Mouse (Mus musculus) heart, embryonic 13.5 days (tissue): ENCODE measurements around the gene Kalrn. TPM values are rescaled to one million over a fixed set of nuclear protein-coding genes. Genes with fewer than 3 reads are reported as not detected.

ENCODE experiments used
- ATAC-seq: fragments of 200-750 bp; cut with Nextera tagmentation; 2 replicates; pipeline ENCODE4 v1.8.0; 2017; ENCODE audit warnings: moderate TSS enrichment; ENCODE audit not compliant: insufficient number of reproducible peaks, low FRiP score, low TSS enrichment; ENCODE audit errors: extremely low read depth
- H3K27ac ChIP-seq: fragments of 300-500 bp; sonication (generic); replicated peaks from 2 replicates; pipeline ENCODE4 v1.5.1; 2015; ENCODE audit warnings: moderate library complexity, mild to moderate bottlenecking, inconsistent platforms
- H3K27me3 ChIP-seq: fragments of 300-500 bp; sonication (generic); replicated peaks from 2 replicates; pipeline ENCODE4 v1.6.1; 2015; ENCODE audit warnings: mild to moderate bottlenecking, inconsistent platforms
- H3K36me3 ChIP-seq: fragments of 300-500 bp; sonication (generic); 2 replicates; pipeline ENCODE4 v1.6.1; 2015; ENCODE audit warnings: mild to moderate bottlenecking, inconsistent platforms
- H3K4me1 ChIP-seq: fragments of 300-500 bp; sonication (generic); 2 replicates; pipeline ENCODE4 v1.6.1; 2015; ENCODE audit warnings: inconsistent platforms
- H3K4me2 ChIP-seq: fragments of 300-500 bp; sonication (generic); 2 replicates; pipeline ENCODE4 v1.6.1; 2015; ENCODE audit warnings: inconsistent platforms, mild to moderate bottlenecking, moderate library complexity
- H3K4me3 ChIP-seq: fragments of 300-500 bp; sonication (generic); 2 replicates; pipeline ENCODE4 v1.5.1; 2015; ENCODE audit warnings: moderate library complexity, mild to moderate bottlenecking, inconsistent platforms
- H3K9ac ChIP-seq: fragments of 300-500 bp; sonication (generic); 2 replicates; pipeline ENCODE4 v1.6.1; 2015; ENCODE audit warnings: inconsistent platforms, mild to moderate bottlenecking, moderate library complexity
- H3K9me3 ChIP-seq: fragments of 300-500 bp; sonication (generic); 2 replicates; pipeline ENCODE4 v1.6.1; 2016; ENCODE audit warnings: inconsistent platforms
- WGBS: fragments of 180-500 bp; shearing (Covaris S2); methylation state at CpG from one replicate; pipeline ENCODE4 v1.1.7; 2015; ENCODE audit warnings: mixed read lengths; 5-methylcytosine and 5-hydroxymethylcytosine counted together
- polyA plus RNA-seq: library from polyadenylated mRNA; unstranded; fragments of >200 nt; fragmentation: Nextera tagmentation; extraction: Ambion mirVana; gene quantifications from 2 replicates; pipeline ENCODE4 v1.2.1, GENCODE M21; 2015

Gene Kalrn
- polyA plus RNA-seq, 1 experiment from 2014 or later = 28.1 TPM

- peak within 1 kb of the TSS; percentile 83 for H3K4me3 ChIP-seq
- ATAC-seq = peak; percentile 80; the same call in 1 of the 2 replicates
- peak within 1 kb of the TSS; percentile 84 for H3K4me2 ChIP-seq
- peaks cover 20% of the 10 kb centered on the region for H3K36me3 ChIP-seq
- WGBS = under 1% methylated on average over 44 of the region's 44 CpGs
- H3K9me3 ChIP-seq = no peaks in the 10 kb centered on the region
- H3K9ac ChIP-seq = peak within 1 kb of the TSS; percentile 94
- peaks cover 21% of the 10 kb centered on the region for H3K4me1 ChIP-seq
- H3K27me3 ChIP-seq = no peaks in the 10 kb centered on the region
- peak within 1 kb of the TSS; percentile 69 for H3K27ac ChIP-seq
These were observed 606.6 kb downstream of the Kalrn start, which contains the start of gene Umps for GRCm38 (mm10) chr16:33966538-33967282. TSS of gene Umps (minus strand) at chr16:33967038.

GRCm38 (mm10) chr16:33965878-33966537, 607.3 kb downstream of the Kalrn start:
- Histone ChIP-seq H3K9ac (peak overlapping the region; percentile 94), H3K36me3 (peaks cover 27% of the 10 kb centered on the region), H3K4me3 (peak overlapping the region; percentile 83), H3K4me1 (peaks cover 21% of the 10 kb centered on the region), H3K4me2 (peak overlapping the region; percentile 84), H3K27me3 (no peaks in the 10 kb centered on the region), H3K9me3 (no peaks in the 10 kb centered on the region), H3K27ac (peak overlapping the region; percentile 69)
- 15% methylated on average over 15 of the region's 15 CpGs for whole genome bisulfite sequencing
- ATAC-seq = no peak

GRCm38 (mm10) chr16:33963509-33963908, 609.8 kb downstream of the Kalrn start:
- H3K4me1 ChIP-seq = peaks cover 21% of the 10 kb centered on the region
- no peaks in the 10 kb centered on the region for H3K27me3 ChIP-seq
- H3K4me2 ChIP-seq = no peak overlapping the region
- 87% methylated on average over 6 of the region's 6 CpGs for WGBS
- H3K9me3 ChIP-seq = no peaks in the 10 kb centered on the region
- no peak overlapping the region for H3K9ac ChIP-seq
- no peak overlapping the region for H3K27ac ChIP-seq
- H3K4me3 ChIP-seq = no peak overlapping the region
- H3K36me3 ChIP-seq = peaks cover 52% of the 10 kb centered on the region
- no peak for ATAC-seq

- Histone ChIP-seq H3K9ac (no peak overlapping the region), H3K4me2 (no peak overlapping the region), H3K27me3 (no peaks in the 10 kb centered on the region), H3K27ac (no peak overlapping the region), H3K9me3 (no peaks in the 10 kb centered on the region), H3K4me3 (no peak overlapping the region), H3K36me3 (peaks cover 74% of the 10 kb centered on the region), H3K4me1 (no peaks in the 10 kb centered on the region)
- WGBS = 88% methylated on average over 1 of the region's 1 CpGs
- ATAC-seq = no peak
These were observed 618.5 kb downstream of the Kalrn start for GRCm38 (mm10) chr16:33954793-33955192.

- H3K9me3 ChIP-seq = no peaks in the 10 kb centered on the region
- no peak overlapping the region for H3K27ac ChIP-seq
- H3K36me3 ChIP-seq = peaks cover 74% of the 10 kb centered on the region
- no peak overlapping the region for H3K9ac ChIP-seq
- 83% methylated on average over 4 of the region's 4 CpGs for WGBS
- no peaks in the 10 kb centered on the region for H3K27me3 ChIP-seq
- no peak overlapping the region for H3K4me2 ChIP-seq
- H3K4me1 ChIP-seq = no peaks in the 10 kb centered on the region
- ATAC-seq = no peak
- H3K4me3 ChIP-seq = no peak overlapping the region
These were observed 620.3 kb downstream of the Kalrn start for GRCm38 (mm10) chr16:33953008-33953407.

- no peak overlapping the region for H3K4me3 ChIP-seq
- WGBS = 27% methylated on average over 4 of the region's 4 CpGs
- no peak overlapping the region for H3K9ac ChIP-seq
- H3K9me3 ChIP-seq = no peaks in the 10 kb centered on the region
- no peaks in the 10 kb centered on the region for H3K27me3 ChIP-seq
- peaks cover 16% of the 10 kb centered on the region for H3K4me1 ChIP-seq
- H3K4me2 ChIP-seq = no peak overlapping the region
- no peak overlapping the region for H3K27ac ChIP-seq
- peaks cover 60% of the 10 kb centered on the region for H3K36me3 ChIP-seq
- no peak for ATAC-seq
These were observed 622.5 kb downstream of the Kalrn start for GRCm38 (mm10) chr16:33950830-33951229.

DNA sequence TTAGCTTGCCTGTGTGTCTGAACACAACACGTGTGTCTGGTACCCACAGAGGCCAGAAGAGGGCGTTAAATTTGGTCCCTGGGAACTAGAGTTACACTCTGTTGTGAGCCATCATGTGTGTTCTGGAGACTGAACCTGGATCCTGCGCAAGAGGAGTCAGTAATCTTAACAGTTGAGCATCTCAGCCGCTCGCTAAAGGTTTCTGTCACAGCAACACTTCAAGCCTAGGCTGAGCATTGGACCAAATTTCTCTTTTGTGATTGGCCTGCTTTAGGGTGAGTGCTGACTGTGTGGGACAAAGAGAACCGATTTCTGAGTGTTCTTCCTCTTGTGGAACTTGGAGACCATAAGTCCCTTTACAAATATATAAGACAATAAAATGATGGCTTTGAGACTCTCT, 622.9 kb downstream of the Kalrn start:
- H3K4me2 ChIP-seq = no peak overlapping the region
- peaks cover 56% of the 10 kb centered on the region for H3K36me3 ChIP-seq
- no peak overlapping the region for H3K9ac ChIP-seq
- ATAC-seq = no peak
- no peak overlapping the region for H3K27ac ChIP-seq
- H3K4me3 ChIP-seq = no peak overlapping the region
- H3K9me3 ChIP-seq = no peaks in the 10 kb centered on the region
- H3K27me3 ChIP-seq = no peaks in the 10 kb centered on the region
- 74% methylated on average over 6 of the region's 6 CpGs for WGBS
- peaks cover 20% of the 10 kb centered on the region for H3K4me1 ChIP-seq

GRCm38 (mm10) chr16:33947664-33948571, 625.4 kb downstream of the Kalrn start:
- H3K36me3 ChIP-seq = peaks cover 31% of the 10 kb centered on the region
- ATAC-seq = no peak
- no peaks in the 10 kb centered on the region for H3K27me3 ChIP-seq
- no peak overlapping the region for H3K4me3 ChIP-seq
- H3K27ac ChIP-seq = no peak overlapping the region; the same call in 1 of the 2 replicates
- H3K4me2 ChIP-seq = no peak overlapping the region
- 82% methylated on average over 17 of the region's 17 CpGs for WGBS
- H3K9ac ChIP-seq = 0 out of 2 replicates have a peak overlapping the region, but pooled peaks have one; percentile 14
- H3K9me3 ChIP-seq = no peaks in the 10 kb centered on the region
- peaks cover 45% of the 10 kb centered on the region for H3K4me1 ChIP-seq

- H3K9me3 ChIP-seq = no peaks in the 10 kb centered on the region
- H3K27ac ChIP-seq = peak overlapping the region; percentile 48
- peak overlapping the region; percentile 3; the same call in 1 of the 2 replicates for H3K9ac ChIP-seq
- H3K4me2 ChIP-seq = no peak overlapping the region
- ATAC-seq = no peak
- 44% methylated on average over 7 of the region's 7 CpGs for WGBS
- H3K36me3 ChIP-seq = peaks cover 28% of the 10 kb centered on the region
- H3K4me1 ChIP-seq = peaks cover 64% of the 10 kb centered on the region
- H3K27me3 ChIP-seq = no peaks in the 10 kb centered on the region
- no peak overlapping the region for H3K4me3 ChIP-seq
These were observed 627.3 kb downstream of the Kalrn start for GRCm38 (mm10) chr16:33946021-33946420.

- Histone ChIP-seq H3K4me1 (peaks cover 76% of the 10 kb centered on the region), H3K27ac (peak overlapping the region; percentile 60), H3K27me3 (no peaks in the 10 kb centered on the region), H3K4me2 (no peak overlapping the region), H3K9me3 (no peaks in the 10 kb centered on the region), H3K36me3 (peaks cover 25% of the 10 kb centered on the region), H3K9ac (peak overlapping the region; percentile 5; the same call in 1 of the 2 replicates), H3K4me3 (no peak overlapping the region)
- no peak for ATAC-seq
- 21% methylated on average over 6 of the region's 6 CpGs for WGBS
These were observed 628.6 kb downstream of the Kalrn start for GRCm38 (mm10) chr16:33944772-33945171.

DNA sequence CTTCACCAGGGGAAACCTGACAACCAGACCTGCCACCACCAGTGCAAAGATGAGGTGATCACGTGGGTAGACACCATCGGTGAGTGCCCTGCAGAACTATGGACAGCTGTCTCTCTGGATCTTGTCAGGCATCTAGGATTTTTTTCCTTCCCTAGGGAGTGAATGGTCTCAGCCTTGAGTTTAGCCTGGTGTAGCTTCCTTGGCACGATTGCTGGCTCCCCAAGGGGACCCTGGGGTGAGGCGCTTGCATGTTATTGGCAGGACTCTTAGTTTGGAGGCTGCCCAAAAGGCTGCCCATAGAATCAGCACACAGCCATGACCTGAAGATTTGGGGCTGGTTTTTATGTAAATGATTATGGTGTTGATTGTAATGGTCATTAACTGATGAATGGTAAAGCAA, 629.2 kb downstream of the Kalrn start:
- Histone ChIP-seq H3K9ac (no peak overlapping the region), H3K27ac (peak overlapping the region; percentile 60), H3K4me2 (no peak overlapping the region), H3K9me3 (no peaks in the 10 kb centered on the region), H3K36me3 (peaks cover 19% of the 10 kb centered on the region), H3K4me3 (no peak overlapping the region), H3K4me1 (peaks cover 83% of the 10 kb centered on the region), H3K27me3 (no peaks in the 10 kb centered on the region)
- WGBS = 79% methylated on average over 4 of the region's 4 CpGs
- no peak for ATAC-seq
